Mouse (Mus musculus) olfactory bulb, adult 2 months (tissue): Measurements from ENCODE around the gene Tap1.

Experiments
- CTCF ChIP-seq: fragments of 200-500 bp; IDR thresholded peaks from 2 replicates; pipeline ENCODE4 v1.5.1; 2012; ENCODE audit warnings: low read depth, mild to moderate bottlenecking, low read length, moderate library complexity; ENCODE audit not compliant: insufficient read depth
- POLR2A ChIP-seq: fragments of 200-500 bp; IDR thresholded peaks from 2 replicates; pipeline ENCODE4 v1.6.1; 2012; ENCODE audit warnings: mild to moderate bottlenecking, low read depth, low read length, moderate library complexity; ENCODE audit not compliant: insufficient read depth

DNA sequence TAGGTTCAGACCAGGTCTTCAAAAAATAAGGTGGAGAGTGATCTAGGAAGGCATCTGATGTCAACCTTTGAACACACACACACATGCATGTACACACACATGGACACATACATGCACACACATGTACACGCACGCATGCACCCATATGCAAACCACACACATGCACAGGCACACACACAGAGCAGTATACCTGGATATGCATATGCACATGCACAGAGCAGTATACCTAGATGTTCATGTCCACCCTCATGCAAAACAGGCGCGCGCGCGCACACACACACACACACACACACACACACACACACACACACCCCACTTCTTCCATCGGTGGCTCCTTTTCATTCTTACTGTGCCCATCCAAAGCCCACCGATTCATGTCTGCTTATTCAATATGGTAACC lies 20.5 kb downstream of the Tap1 start:
- TF ChIP-seq CTCF, result no peak
- TF ChIP-seq POLR2A, result no peak
